In the genomic region with DNA sequence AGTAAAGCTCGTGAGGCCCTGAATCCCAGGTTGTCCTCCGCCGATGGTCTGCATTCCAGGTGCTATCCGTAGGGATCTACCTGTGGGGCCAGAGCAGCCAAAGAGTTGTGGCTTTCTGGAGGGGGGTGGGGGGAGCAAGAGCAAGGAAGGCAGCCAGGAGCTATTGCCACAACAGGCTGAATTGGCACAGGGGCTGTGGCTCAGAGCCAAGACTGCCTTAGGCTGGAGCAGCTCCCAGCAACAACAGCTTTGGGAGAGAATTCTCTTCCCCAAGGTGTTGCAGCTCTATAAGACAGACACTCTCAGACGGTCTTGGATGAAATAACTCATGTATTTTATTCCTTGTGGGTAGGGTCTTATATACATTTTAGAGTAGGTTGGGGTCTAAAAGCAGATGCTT, we compare ENCODE assay signal across 29 mouse cellular contexts. TPM values are rescaled to one million over a fixed set of nuclear protein-coding genes. Genes with fewer than 3 reads are reported as not detected.
A peak's percentile ranks its signal among the peaks of the same experiment; 100 is the strongest.
DNase-seq lines count a peak whose midpoint lies in the region; ATAC-seq and TF ChIP-seq lines count a peak whose summit lies in the region.
"Had no signal": no experiment of that assay in that cellular context is flagged by ENCODE, and none has a peak within 500 bp of the region (broad histone marks: within the 10 kb centered on the region; RNA-seq: fewer than 3 reads in every experiment).

No protein-coding gene starts in this region.

- ATAC-seq in hindbrain, postnatal 0 days: no peak
- no peak for ATAC-seq in hindbrain, embryonic 12.5 days (ENCODE audit: low FRiP score)
- no peak for ATAC-seq in midbrain, postnatal 0 days (ENCODE audit: low FRiP score)
- ATAC-seq in midbrain, embryonic 13.5 days: no peak
- ATAC-seq: intestine, embryonic 16.5 days; liver, embryonic 12.5 days; liver, postnatal 0 days had no signal

- no peaks in the 10 kb centered on the region for H3K9me3 ChIP-seq in hindbrain, postnatal 0 days (ENCODE audit: low read length)
- H3K9me3 ChIP-seq in hindbrain, embryonic 12.5 days (replicated peaks): no peaks in the 10 kb centered on the region
- no peaks in the 10 kb centered on the region for H3K9me3 ChIP-seq in midbrain, postnatal 0 days (ENCODE audit: low read length)
- H3K9me3 ChIP-seq in midbrain, embryonic 13.5 days: peaks cover 2% of the 10 kb centered on the region; the same call in 1 of the 2 replicates
- H3K9me3 ChIP-seq: forebrain, embryonic 12.5 days; heart, embryonic 10.5 days; liver, embryonic 12.5 days; midbrain, embryonic 12.5 days; neural tube, embryonic 15.5 days had no signal

- H3K27ac ChIP-seq in hindbrain, postnatal 0 days: no peak overlapping the region
- no peak overlapping the region for H3K27ac ChIP-seq in hindbrain, embryonic 12.5 days
- no peak overlapping the region for H3K27ac ChIP-seq in midbrain, postnatal 0 days (ENCODE audit: low read depth, low read length)
- H3K27ac ChIP-seq in midbrain, embryonic 13.5 days: no peak overlapping the region
- H3K27ac ChIP-seq: forebrain, embryonic 12.5 days; heart, embryonic 10.5 days; liver, embryonic 12.5 days; midbrain, embryonic 12.5 days; neural tube, embryonic 15.5 days had no signal

- no peaks in the 10 kb centered on the region for H3K27me3 ChIP-seq in hindbrain, postnatal 0 days (ENCODE audit: insufficient read depth, low read length)
- H3K27me3 ChIP-seq in hindbrain, embryonic 12.5 days: no peaks in the 10 kb centered on the region
- H3K27me3 ChIP-seq in midbrain, postnatal 0 days (ENCODE audit: insufficient read depth, low read length): no peaks in the 10 kb centered on the region
- no peaks in the 10 kb centered on the region for H3K27me3 ChIP-seq in midbrain, embryonic 13.5 days
- H3K27me3 ChIP-seq: forebrain, embryonic 12.5 days; liver, embryonic 12.5 days; midbrain, embryonic 12.5 days; neural tube, embryonic 15.5 days had no signal

- DNase-seq in cerebellum, postnatal 14 days: peak; percentile 61 to 75
- no peak for DNase-seq in cerebellum, adult 11-12 months
- DNase-seq in hindbrain, postnatal 0 days (ENCODE audit: low spot score): peak; percentile 44
- DNase-seq in midbrain, postnatal 0 days (ENCODE audit: low spot score): peak; percentile 51
- peak; percentile 65 for DNase-seq in brain, embryonic 14.5 days (ENCODE audit: low read depth)
- no peak for DNase-seq in spleen, postnatal 14 days (ENCODE audit: low spot score in 2 of 2)
- DNase-seq: B cell, adult 2 months; cerebellum, adult 9-10 months; gastrocnemius, postnatal 25 days; heart, adult 11 months; heart, postnatal 36 days; kidney, adult 8-10 months; kidney, postnatal 14 days; liver, postnatal 0 days; lung, postnatal 36 days; retina, postnatal 1 day; thymus, postnatal 14 days had no signal

- H3K4me1 ChIP-seq in hindbrain, postnatal 0 days (ENCODE audit: insufficient read depth, low read length): no peaks in the 10 kb centered on the region
- no peaks in the 10 kb centered on the region for H3K4me1 ChIP-seq in hindbrain, embryonic 12.5 days
- H3K4me1 ChIP-seq in midbrain, postnatal 0 days (ENCODE audit: insufficient read depth, low read length): no peaks in the 10 kb centered on the region
- H3K4me1 ChIP-seq in midbrain, embryonic 13.5 days (replicated peaks): no peaks in the 10 kb centered on the region
- H3K4me1 ChIP-seq: forebrain, embryonic 12.5 days; heart, embryonic 10.5 days; liver, embryonic 12.5 days; midbrain, embryonic 12.5 days; neural tube, embryonic 15.5 days had no signal

- WGBS in hindbrain, postnatal 0 days: 68% methylated on average over 5 of the region's 5 CpGs
- WGBS in hindbrain, embryonic 12.5 days: 89% methylated on average over 5 of the region's 5 CpGs
- WGBS in midbrain, postnatal 0 days: 84% methylated on average over 5 of the region's 5 CpGs
- WGBS in midbrain, embryonic 13.5 days: 82% methylated on average over 5 of the region's 5 CpGs

- no peaks in the 10 kb centered on the region for H3K36me3 ChIP-seq in hindbrain, postnatal 0 days (ENCODE audit: insufficient read depth, low read length)
- H3K36me3 ChIP-seq in hindbrain, embryonic 12.5 days: no peaks in the 10 kb centered on the region
- no peaks in the 10 kb centered on the region for H3K36me3 ChIP-seq in midbrain, postnatal 0 days (ENCODE audit: insufficient read depth, low read length)
- no peaks in the 10 kb centered on the region for H3K36me3 ChIP-seq in midbrain, embryonic 13.5 days
- H3K36me3 ChIP-seq: forebrain, embryonic 12.5 days; heart, embryonic 10.5 days; liver, embryonic 12.5 days; midbrain, embryonic 12.5 days; neural tube, embryonic 15.5 days had no signal

- H3K9ac ChIP-seq in hindbrain, postnatal 0 days (replicated peaks; ENCODE audit: low read length): no peak overlapping the region
- H3K9ac ChIP-seq in hindbrain, embryonic 12.5 days: no peak overlapping the region
- H3K9ac ChIP-seq in midbrain, postnatal 0 days (replicated peaks; ENCODE audit: low read length, poor library complexity, severe bottlenecking): no peak overlapping the region
- H3K9ac ChIP-seq in midbrain, embryonic 13.5 days (replicated peaks): no peak overlapping the region
- H3K9ac ChIP-seq: forebrain, embryonic 12.5 days; liver, embryonic 12.5 days; liver, postnatal 0 days; midbrain, embryonic 12.5 days; neural tube, embryonic 15.5 days had no signal

- TF ChIP-seq CTCF in hindbrain, postnatal 0 days (IDR thresholded peaks at IDR 0.05; ENCODE audit: low read depth): no peak
- TF ChIP-seq CTCF in midbrain, postnatal 0 days (IDR thresholded peaks at IDR 0.05): no peak
- no peak for TF ChIP-seq CTCF in brain, embryonic 14.5 days (IDR thresholded peaks at IDR 0.05; ENCODE audit: borderline replicate concordance, extremely low read depth, insufficient read depth, insufficient read length)

- H3K4me3 ChIP-seq in hindbrain, postnatal 0 days (ENCODE audit: low read length): no peak overlapping the region
- no peak overlapping the region for H3K4me3 ChIP-seq in hindbrain, embryonic 12.5 days
- no peak overlapping the region for H3K4me3 ChIP-seq in midbrain, postnatal 0 days (ENCODE audit: low read depth, low read length)
- no peak overlapping the region for H3K4me3 ChIP-seq in midbrain, embryonic 13.5 days (replicated peaks)
- H3K4me3 ChIP-seq: erythroblast, embryonic 14.5 days; forebrain, embryonic 12.5 days; heart, embryonic 10.5 days; liver, embryonic 12.5 days; midbrain, embryonic 12.5 days; neural tube, embryonic 15.5 days had no signal

- TF ChIP-seq POLR2A in brain, embryonic 14.5 days (IDR thresholded peaks at IDR 0.05; ENCODE audit: borderline replicate concordance, extremely low read depth, insufficient read depth, insufficient read length, poor library complexity, severe bottlenecking): no peak

- no peak overlapping the region for H3K4me2 ChIP-seq in hindbrain, postnatal 0 days (ENCODE audit: low read depth, low read length)
- no peak overlapping the region for H3K4me2 ChIP-seq in hindbrain, embryonic 12.5 days (replicated peaks)
- no peak overlapping the region for H3K4me2 ChIP-seq in midbrain, postnatal 0 days (ENCODE audit: low read depth, low read length, poor library complexity, severe bottlenecking)
- no peak overlapping the region for H3K4me2 ChIP-seq in midbrain, embryonic 13.5 days (replicated peaks)
- H3K4me2 ChIP-seq: forebrain, embryonic 12.5 days; liver, embryonic 12.5 days; midbrain, embryonic 12.5 days; neural tube, embryonic 15.5 days had no signal

RNA-seq across cellular contexts. Expression of a gene that starts 13.9 kb away (rescaled TPM):
- total RNA-seq in hindbrain, postnatal 0 days (2014; rRNA removed): not detected in 2 replicates
- 0.09 TPM in 1 of 2 replicates, not detected in the other for polyA plus RNA-seq in hindbrain, postnatal 0 days (2015; fragmentation: Nextera tagmentation; extraction: Ambion mirVana)
- not detected in 2 replicates for polyA plus RNA-seq in hindbrain, embryonic 12.5 days (2016; fragmentation: Nextera tagmentation; extraction: Ambion mirVana)
- not detected in 2 replicates for total RNA-seq in midbrain, postnatal 0 days (2014; rRNA removed)
- not detected in 2 replicates for polyA plus RNA-seq in midbrain, postnatal 0 days (2015; fragmentation: Nextera tagmentation; extraction: Ambion mirVana)
- polyA plus RNA-seq in midbrain, embryonic 13.5 days (2015; fragmentation: Nextera tagmentation; extraction: Ambion mirVana): not detected in 2 replicates
- polyA plus RNA-seq in brain, embryonic 14.5 days (2012; rRNA removed): 0.07 and 0.19 TPM in 2 replicates
- total RNA-seq: left cerebral cortex, adult 8-10 months; left cerebral cortex, postnatal 36 days had no signal
- polyA plus RNA-seq: cortical plate, adult 2 months; erythroblast, embryonic 14.5 days; midbrain, embryonic 12.5 days; neural tube, embryonic 15.5 days had no signal

RNA-seq across cellular contexts. Expression of a gene that starts 25.7 kb away (rescaled TPM):
- 45.6 and 50.0 TPM in 2 replicates for total RNA-seq in hindbrain, postnatal 0 days (2014; rRNA removed)
- polyA plus RNA-seq in hindbrain, postnatal 0 days (2015; fragmentation: Nextera tagmentation; extraction: Ambion mirVana): 5.4 and 5.5 TPM in 2 replicates
- 13.7 and 15.6 TPM in 2 replicates for polyA plus RNA-seq in hindbrain, embryonic 12.5 days (2016; fragmentation: Nextera tagmentation; extraction: Ambion mirVana)
- 34.3 and 46.0 TPM in 2 replicates for total RNA-seq in midbrain, postnatal 0 days (2014; rRNA removed)
- polyA plus RNA-seq in midbrain, postnatal 0 days (2015; fragmentation: Nextera tagmentation; extraction: Ambion mirVana): 6.8 and 7.2 TPM in 2 replicates
- 10.4 and 12.5 TPM in 2 replicates for polyA plus RNA-seq in midbrain, embryonic 13.5 days (2015; fragmentation: Nextera tagmentation; extraction: Ambion mirVana)
- 32.1 and 37.0 TPM in 2 replicates for polyA plus RNA-seq in brain, embryonic 14.5 days (2012; rRNA removed)

Comparison
In these comparisons a context has a peak if more than half of its experiments do, and no peak if none do; other contexts are left out.
1. DNase-seq: peak in cerebellum, postnatal 14 days (2 of 2), hindbrain, postnatal 0 days (single experiment), midbrain, postnatal 0 days (single experiment) and brain, embryonic 14.5 days (single experiment); none in cerebellum, adult 11-12 months (single experiment) and spleen, postnatal 14 days (0 of 2).